Mouse (Mus musculus) liver, embryonic 16.5 days (tissue): ENCODE results near the gene Lrrc25. TPM values are rescaled to one million over a fixed set of nuclear protein-coding genes. Genes with fewer than 3 reads are reported as not detected.

Source experiments
- ATAC-seq: fragments of 200-750 bp; cut with Nextera tagmentation; 2 replicates; pipeline ENCODE4 v1.8.0; 2017; ENCODE audit warnings: low read depth, mild to moderate bottlenecking, moderate number of reproducible peaks, moderate library complexity
- H3K27ac ChIP-seq: fragments of 300-500 bp; sonication (generic); 2 replicates; pipeline ENCODE4 v1.5.1; 2014; ENCODE audit warnings: mild to moderate bottlenecking, low read length
- H3K27me3 ChIP-seq: fragments of 300-500 bp; sonication (generic); 2 replicates; pipeline ENCODE4 v1.6.1; 2014; ENCODE audit warnings: low read depth, low read length, mixed read lengths; ENCODE audit not compliant: control insufficient read depth, insufficient read depth
- H3K36me3 ChIP-seq: fragments of 300-500 bp; sonication (generic); 2 replicates; pipeline ENCODE4 v1.6.1; 2014; ENCODE audit warnings: mild to moderate bottlenecking; ENCODE audit not compliant: control insufficient read depth, insufficient read depth
- H3K4me1 ChIP-seq: fragments of 300-500 bp; sonication (generic); 2 replicates; pipeline ENCODE4 v1.6.1; 2014; ENCODE audit warnings: low read depth, low read length, mixed read lengths; ENCODE audit not compliant: control insufficient read depth
- H3K4me2 ChIP-seq: fragments of 300-500 bp; sonication (generic); 2 replicates; pipeline ENCODE4 v1.6.1; 2014; ENCODE audit warnings: low read depth, low read length, mixed read lengths
- H3K4me3 ChIP-seq: fragments of 300-500 bp; sonication (generic); 2 replicates; pipeline ENCODE4 v1.5.1; 2014; ENCODE audit warnings: low read depth, mild to moderate bottlenecking, low read length
- H3K9ac ChIP-seq: fragments of 300-500 bp; sonication (generic); 2 replicates; pipeline ENCODE4 v1.6.1; 2014; ENCODE audit warnings: low read depth, low read length
- H3K9me3 ChIP-seq: fragments of 300-500 bp; sonication (generic); replicated peaks from 2 replicates; pipeline ENCODE4 v1.6.1; 2016; ENCODE audit warnings: low read length; ENCODE audit not compliant: control insufficient read depth
- WGBS: fragments of 180-500 bp; shearing (Covaris S2); extraction: QIAGEN DNeasy Blood & Tissue Kit; methylation state at CpG from one replicate; pipeline ENCODE4 v1.1.7; 2014; ENCODE audit not compliant: insufficient replicate concordance; 5-methylcytosine and 5-hydroxymethylcytosine counted together
- polyA plus RNA-seq: library from polyadenylated mRNA; unstranded; fragments of >200 nt; fragmentation: Nextera tagmentation; extraction: Ambion mirVana; gene quantifications from 2 replicates; pipeline ENCODE4 v1.2.1, GENCODE M21; 2015

The Lrrc25 gene
- polyA plus RNA-seq, 1 experiment from 2014 or later = 7.5 TPM

GRCm38 (mm10) chr8:70610796-70611771 lies 4.9 kb upstream of the Lrrc25 start:
- Histone ChIP-seq H3K4me1 (peaks cover 64% of the 10 kb centered on the region), H3K4me2 (peak overlapping the region; percentile 93), H3K27ac (peak overlapping the region; percentile 89), H3K4me3 (peak overlapping the region; percentile 67), H3K27me3 (peaks cover 12% of the 10 kb centered on the region), H3K36me3 (no peaks in the 10 kb centered on the region), H3K9ac (peak overlapping the region; percentile 74), H3K9me3 (no peaks in the 10 kb centered on the region)
- peak; percentile 41 for ATAC-seq
- WGBS = under 1% methylated on average over 54 of the region's 54 CpGs

- H3K9ac ChIP-seq = peak overlapping the region; percentile 74
- H3K4me2 ChIP-seq = peak overlapping the region; percentile 93
- WGBS = 0% methylated on average over 6 of the region's 6 CpGs
- ATAC-seq = peak; percentile 24; the same call in 1 of the 2 replicates
- peak overlapping the region; percentile 67 for H3K4me3 ChIP-seq
- no peaks in the 10 kb centered on the region for H3K36me3 ChIP-seq
- H3K9me3 ChIP-seq = no peaks in the 10 kb centered on the region
- H3K27me3 ChIP-seq = peaks cover 12% of the 10 kb centered on the region
- peaks cover 58% of the 10 kb centered on the region for H3K4me1 ChIP-seq
- peak overlapping the region; percentile 78 for H3K27ac ChIP-seq
Measured at GRCm38 (mm10) chr8:70611849-70612248, 4.1 kb upstream of the Lrrc25 start.

- Histone ChIP-seq H3K4me1 (peaks cover 54% of the 10 kb centered on the region), H3K27me3 (peaks cover 9% of the 10 kb centered on the region)
- WGBS = 28% methylated on average over 1 of the region's 1 CpGs
Measured at GRCm38 (mm10) chr8:70613763-70614162, 2.2 kb upstream of the Lrrc25 start.

GRCm38 (mm10) chr8:70614469-70614868 lies 1.5 kb upstream of the Lrrc25 start:
- Histone ChIP-seq H3K27me3 (peaks cover 3% of the 10 kb centered on the region), H3K9ac (no peak overlapping the region), H3K27ac (no peak overlapping the region), H3K36me3 (no peaks in the 10 kb centered on the region), H3K4me2 (no peak overlapping the region), H3K4me1 (peaks cover 54% of the 10 kb centered on the region), H3K4me3 (no peak overlapping the region), H3K9me3 (no peaks in the 10 kb centered on the region)
- no peak for ATAC-seq
- WGBS = 63% methylated on average over 5 of the region's 5 CpGs

More at GRCm38 (mm10) chr8:70613763-70614162, 2.2 kb upstream of the Lrrc25 start:
- Histone ChIP-seq H3K9ac (no peak overlapping the region), H3K4me2 (no peak overlapping the region), H3K27ac (no peak overlapping the region), H3K36me3 (no peaks in the 10 kb centered on the region), H3K4me3 (no peak overlapping the region), H3K9me3 (no peaks in the 10 kb centered on the region)
- ATAC-seq = no peak

- Histone ChIP-seq H3K4me1 (peaks cover 49% of the 10 kb centered on the region), H3K36me3 (no peaks in the 10 kb centered on the region), H3K4me2 (no peak overlapping the region), H3K9ac (no peak overlapping the region), H3K27me3 (no peaks in the 10 kb centered on the region), H3K9me3 (no peaks in the 10 kb centered on the region), H3K4me3 (no peak overlapping the region), H3K27ac (no peak overlapping the region)
- WGBS = 74% methylated on average over 8 of the region's 8 CpGs
- no peak for ATAC-seq
Measured at GRCm38 (mm10) chr8:70615281-70615680, 674 bp upstream of the Lrrc25 start.

- Histone ChIP-seq H3K4me1 (peaks cover 49% of the 10 kb centered on the region), H3K4me2 (no peak overlapping the region)
- WGBS = 30% methylated on average over 11 of the region's 11 CpGs
Measured at GRCm38 (mm10) chr8:70616645-70617044, 690 bp downstream of the Lrrc25 start.

GRCm38 (mm10) chr8:70617985-70618384 lies 2.0 kb downstream of the Lrrc25 start:
- H3K27me3 ChIP-seq = no peaks in the 10 kb centered on the region
- whole genome bisulfite sequencing = 21% methylated on average over 11 of the region's 11 CpGs
- H3K9me3 ChIP-seq = no peaks in the 10 kb centered on the region
- ATAC-seq = no peak
- peak overlapping the region; percentile 49 for H3K9ac ChIP-seq
- H3K4me2 ChIP-seq = peak overlapping the region; percentile 49
- H3K4me1 ChIP-seq = peaks cover 57% of the 10 kb centered on the region
- peak overlapping the region; percentile 31 for H3K4me3 ChIP-seq
- H3K36me3 ChIP-seq = no peaks in the 10 kb centered on the region
- H3K27ac ChIP-seq = peak overlapping the region; percentile 57

More at GRCm38 (mm10) chr8:70616645-70617044, 690 bp downstream of the Lrrc25 start:
- Histone ChIP-seq H3K4me3 (peak overlapping the region; percentile 25; the same call in 1 of the 2 replicates), H3K27me3 (no peaks in the 10 kb centered on the region), H3K9ac (no peak overlapping the region), H3K9me3 (no peaks in the 10 kb centered on the region), H3K27ac (peak overlapping the region; percentile 33; the same call in 1 of the 2 replicates), H3K36me3 (no peaks in the 10 kb centered on the region)
- ATAC-seq = no peak

GRCm38 (mm10) chr8:70618888-70619334 lies 3.0 kb downstream of the Lrrc25 start:
- Histone ChIP-seq H3K27ac (peak overlapping the region; percentile 86), H3K9ac (no peak overlapping the region), H3K4me1 (peaks cover 66% of the 10 kb centered on the region), H3K4me2 (peak overlapping the region; percentile 49), H3K9me3 (no peaks in the 10 kb centered on the region), H3K36me3 (no peaks in the 10 kb centered on the region), H3K4me3 (peak overlapping the region; percentile 25; the same call in 1 of the 2 replicates), H3K27me3 (no peaks in the 10 kb centered on the region)
- WGBS = 10% methylated on average over 9 of the region's 9 CpGs
- ATAC-seq = peak; percentile 84

- H3K4me2 ChIP-seq = peak overlapping the region; percentile 25
Measured at GRCm38 (mm10) chr8:70622220-70622619, 6.3 kb downstream of the Lrrc25 start.

More at GRCm38 (mm10) chr8:70622220-70622619, 6.3 kb downstream of the Lrrc25 start:
- WGBS = 9% methylated on average over 3 of the region's 3 CpGs
- Histone ChIP-seq H3K36me3 (no peaks in the 10 kb centered on the region), H3K9ac (peak overlapping the region; percentile 31; the same call in 1 of the 2 replicates), H3K9me3 (no peaks in the 10 kb centered on the region), H3K4me1 (peaks cover 67% of the 10 kb centered on the region), H3K27ac (peak overlapping the region; percentile 91), H3K27me3 (no peaks in the 10 kb centered on the region), H3K4me3 (peak overlapping the region; percentile 14; the same call in 1 of the 2 replicates)
- ATAC-seq = peak; percentile 78
